Mouse (Mus musculus) limb, embryonic 13.5 days (tissue): ENCODE data around the gene Ppm1j. TPM values are rescaled to one million over a fixed set of nuclear protein-coding genes. Genes with fewer than 3 reads are reported as not detected.

Experiments
- ATAC-seq: fragments of 200-750 bp; cut with Nextera tagmentation; 2 replicates; pipeline ENCODE4 v1.8.0; 2017; ENCODE audit warnings: low read depth, moderate number of reproducible peaks, moderate TSS enrichment; ENCODE audit not compliant: low FRiP score
- H3K27ac ChIP-seq: fragments of 300-500 bp; sonication (generic); 2 replicates; pipeline ENCODE4 v1.5.1; 2015; ENCODE audit warnings: inconsistent platforms, mild to moderate bottlenecking, moderate library complexity
- H3K27me3 ChIP-seq: fragments of 300-500 bp; sonication (generic); 2 replicates; pipeline ENCODE4 v1.6.1; 2015; ENCODE audit warnings: mild to moderate bottlenecking, inconsistent platforms
- H3K36me3 ChIP-seq: fragments of 300-500 bp; sonication (generic); 2 replicates; pipeline ENCODE4 v1.6.1; 2015; ENCODE audit warnings: inconsistent platforms, mild to moderate bottlenecking, moderate library complexity
- H3K4me1 ChIP-seq: fragments of 300-500 bp; sonication (generic); 2 replicates; pipeline ENCODE4 v1.6.1; 2015; ENCODE audit warnings: inconsistent platforms
- H3K4me2 ChIP-seq: fragments of 300-500 bp; sonication (generic); replicated peaks from 2 replicates; pipeline ENCODE4 v1.6.1; 2015; ENCODE audit warnings: inconsistent platforms, mild to moderate bottlenecking, moderate library complexity
- H3K4me3 ChIP-seq: fragments of 300-500 bp; sonication (generic); 2 replicates; pipeline ENCODE4 v1.5.1; 2015; ENCODE audit warnings: moderate library complexity, mild to moderate bottlenecking, inconsistent platforms
- H3K9ac ChIP-seq: fragments of 300-500 bp; sonication (generic); 2 replicates; pipeline ENCODE4 v1.6.1; 2015; ENCODE audit warnings: mild to moderate bottlenecking, inconsistent platforms
- H3K9me3 ChIP-seq: fragments of 300-500 bp; sonication (generic); 2 replicates; pipeline ENCODE4 v1.6.1; 2016; ENCODE audit warnings: inconsistent platforms
- WGBS: fragments of 180-500 bp; shearing (Covaris S2); methylation state at CpG from one replicate; pipeline ENCODE4 v1.1.7; 2015; 5-methylcytosine and 5-hydroxymethylcytosine counted together
- polyA plus RNA-seq: library from polyadenylated mRNA; unstranded; fragments of >200 nt; fragmentation: Nextera tagmentation; extraction: Ambion mirVana; gene quantifications from 2 replicates; pipeline ENCODE4 v1.2.1, GENCODE M21; 2015

The Ppm1j gene
- polyA plus RNA-seq, 1 experiment from 2014 or later = 2.8 TPM

GRCm38 (mm10) chr3:104788075-104788474 is 7.2 kb downstream of the Ppm1j start, which contains the start of gene Rhoc:
Gene Rhoc (plus strand): TSS chr3:104788375.
- peak within 1 kb of the TSS; percentile 91 for H3K4me2 ChIP-seq
- no peaks in the 10 kb centered on the region for H3K9me3 ChIP-seq
- 25% methylated on average over 3 of the region's 3 CpGs for WGBS
- peak within 1 kb of the TSS; percentile 85 for H3K9ac ChIP-seq
- peaks cover 30% of the 10 kb centered on the region for H3K27me3 ChIP-seq
- H3K27ac ChIP-seq = peak within 1 kb of the TSS; percentile 90
- H3K4me1 ChIP-seq = peaks cover 36% of the 10 kb centered on the region
- peak within 1 kb of the TSS; percentile 78 for H3K4me3 ChIP-seq
- peaks cover 16% of the 10 kb centered on the region for H3K36me3 ChIP-seq
- no peak for ATAC-seq

- ATAC-seq = peak; percentile 89
- peak overlapping the region; percentile 90 for H3K27ac ChIP-seq
- peaks cover 43% of the 10 kb centered on the region for H3K4me1 ChIP-seq
- H3K9me3 ChIP-seq = no peaks in the 10 kb centered on the region
- under 1% methylated on average over 40 of the region's 52 CpGs for WGBS
- peaks cover 22% of the 10 kb centered on the region for H3K36me3 ChIP-seq
- H3K27me3 ChIP-seq = peaks cover 23% of the 10 kb centered on the region
- peak overlapping the region; percentile 91 for H3K4me2 ChIP-seq
- H3K9ac ChIP-seq = peak overlapping the region; percentile 85
- H3K4me3 ChIP-seq = peak overlapping the region; percentile 78
Observed at GRCm38 (mm10) chr3:104788561-104789311, 7.9 kb downstream of the Ppm1j start.

- Histone ChIP-seq H3K9ac (peak overlapping the region; percentile 85), H3K27me3 (peaks cover 18% of the 10 kb centered on the region), H3K4me3 (peak overlapping the region; percentile 78), H3K27ac (peak overlapping the region; percentile 90), H3K4me1 (peaks cover 48% of the 10 kb centered on the region), H3K36me3 (peaks cover 27% of the 10 kb centered on the region), H3K9me3 (no peaks in the 10 kb centered on the region), H3K4me2 (peak overlapping the region; percentile 91)
- WGBS = under 1% methylated on average over 10 of the region's 10 CpGs
- ATAC-seq = peak; percentile 12
Observed at GRCm38 (mm10) chr3:104789312-104789605, 8.4 kb downstream of the Ppm1j start.

- WGBS = 15% methylated on average over 13 of the region's 13 CpGs
- peak overlapping the region; percentile 91 for H3K4me2 ChIP-seq
- peaks cover 33% of the 10 kb centered on the region for H3K36me3 ChIP-seq
- H3K4me1 ChIP-seq = peaks cover 54% of the 10 kb centered on the region
- peaks cover 12% of the 10 kb centered on the region for H3K27me3 ChIP-seq
- peak overlapping the region; percentile 90 for H3K27ac ChIP-seq
- ATAC-seq = no peak
- peak overlapping the region; percentile 78 for H3K4me3 ChIP-seq
- no peaks in the 10 kb centered on the region for H3K9me3 ChIP-seq
- peak overlapping the region; percentile 85 for H3K9ac ChIP-seq
Observed at GRCm38 (mm10) chr3:104789822-104790221, 9.0 kb downstream of the Ppm1j start.

GRCm38 (mm10) chr3:104790401-104790937 is 9.6 kb downstream of the Ppm1j start:
- peak; percentile 39 for ATAC-seq
- H3K9me3 ChIP-seq = no peaks in the 10 kb centered on the region
- H3K36me3 ChIP-seq = peaks cover 39% of the 10 kb centered on the region
- H3K9ac ChIP-seq = peak overlapping the region; percentile 85
- peaks cover 6% of the 10 kb centered on the region for H3K27me3 ChIP-seq
- 8% methylated on average over 6 of the region's 6 CpGs for WGBS
- peak overlapping the region; percentile 91 for H3K4me2 ChIP-seq
- peak overlapping the region; percentile 90 for H3K27ac ChIP-seq
- H3K4me1 ChIP-seq = peaks cover 60% of the 10 kb centered on the region
- peak overlapping the region; percentile 78 for H3K4me3 ChIP-seq

GRCm38 (mm10) chr3:104791017-104791416 is 10.2 kb downstream of the Ppm1j start:
- Histone ChIP-seq H3K9me3 (no peaks in the 10 kb centered on the region), H3K4me3 (peak overlapping the region; percentile 78), H3K27ac (peak overlapping the region; percentile 90), H3K9ac (peak overlapping the region; percentile 85), H3K27me3 (peaks cover under 1% of the 10 kb centered on the region; the same call in 1 of the 2 replicates), H3K4me2 (peak overlapping the region; percentile 91), H3K4me1 (peaks cover 66% of the 10 kb centered on the region), H3K36me3 (peaks cover 45% of the 10 kb centered on the region)
- ATAC-seq = no peak
- 16% methylated on average over 4 of the region's 4 CpGs for WGBS

GRCm38 (mm10) chr3:104791671-104792070 is 10.8 kb downstream of the Ppm1j start:
- no peak for ATAC-seq
- Histone ChIP-seq H3K4me2 (peak overlapping the region; percentile 91), H3K4me3 (peak overlapping the region; percentile 78), H3K9me3 (no peaks in the 10 kb centered on the region), H3K36me3 (peaks cover 51% of the 10 kb centered on the region), H3K9ac (0 out of 2 replicates have a peak overlapping the region, but pooled peaks have one; percentile 85), H3K27ac (peak overlapping the region; percentile 90; the same call in 1 of the 2 replicates), H3K27me3 (no peaks in the 10 kb centered on the region), H3K4me1 (peaks cover 72% of the 10 kb centered on the region)
- 87% methylated on average over 8 of the region's 8 CpGs for WGBS

GRCm38 (mm10) chr3:104792360-104793270 is 11.8 kb downstream of the Ppm1j start:
- no peak overlapping the region for H3K27ac ChIP-seq
- ATAC-seq = no peak
- H3K4me2 ChIP-seq = no peak overlapping the region
- no peaks in the 10 kb centered on the region for H3K27me3 ChIP-seq
- H3K4me1 ChIP-seq = peaks cover 72% of the 10 kb centered on the region
- H3K9me3 ChIP-seq = no peaks in the 10 kb centered on the region
- H3K9ac ChIP-seq = no peak overlapping the region
- peaks cover 61% of the 10 kb centered on the region for H3K36me3 ChIP-seq
- H3K4me3 ChIP-seq = no peak overlapping the region
- 71% methylated on average over 15 of the region's 15 CpGs for WGBS

- H3K9ac ChIP-seq = peak overlapping the region; percentile 55; the same call in 1 of the 2 replicates
- H3K27ac ChIP-seq = peak overlapping the region; percentile 87
Observed at GRCm38 (mm10) chr3:104793871-104794828, 13.3 kb downstream of the Ppm1j start.

GRCm38 (mm10) chr3:104794953-104795470 is 14.2 kb downstream of the Ppm1j start:
- Histone ChIP-seq H3K4me2 (peak overlapping the region; percentile 41; the same call in 1 of the 2 replicates), H3K9me3 (no peaks in the 10 kb centered on the region), H3K36me3 (peaks cover 78% of the 10 kb centered on the region), H3K4me3 (no peak overlapping the region), H3K9ac (peak overlapping the region; percentile 31; the same call in 1 of the 2 replicates), H3K4me1 (peaks cover 66% of the 10 kb centered on the region), H3K27me3 (no peaks in the 10 kb centered on the region), H3K27ac (peak overlapping the region; percentile 87)
- WGBS = 50% methylated on average over 12 of the region's 12 CpGs
- ATAC-seq = no peak

More at GRCm38 (mm10) chr3:104793871-104794828, 13.3 kb downstream of the Ppm1j start:
- H3K9me3 ChIP-seq = no peaks in the 10 kb centered on the region
- no peak overlapping the region for H3K4me3 ChIP-seq
- ATAC-seq = peak; percentile 86
- WGBS = 54% methylated on average over 20 of the region's 20 CpGs
- no peaks in the 10 kb centered on the region for H3K27me3 ChIP-seq
- peaks cover 69% of the 10 kb centered on the region for H3K36me3 ChIP-seq
- peaks cover 72% of the 10 kb centered on the region for H3K4me1 ChIP-seq
- peak overlapping the region; percentile 41 for H3K4me2 ChIP-seq
